Mouse (Mus musculus) kidney, embryonic 15.5 days (tissue): Measurements from ENCODE around the gene Glis1. TPM values are rescaled to one million over a fixed set of nuclear protein-coding genes. Genes with fewer than 3 reads are reported as not detected.

Source experiments
- ATAC-seq: fragments of 200-750 bp; cut with Nextera tagmentation; replicated peaks from 2 replicates; pipeline ENCODE4 v1.8.0; 2017; ENCODE audit warnings: moderate TSS enrichment; ENCODE audit not compliant: low FRiP score
- H3K27ac ChIP-seq: fragments of 300-500 bp; sonication (generic); 2 replicates; pipeline ENCODE4 v1.5.1; 2015; ENCODE audit warnings: mild to moderate bottlenecking, inconsistent platforms
- H3K27me3 ChIP-seq: fragments of 300-500 bp; sonication (generic); 2 replicates; pipeline ENCODE4 v1.6.1; 2015; ENCODE audit warnings: inconsistent platforms
- H3K36me3 ChIP-seq: fragments of 300-500 bp; sonication (generic); 2 replicates; pipeline ENCODE4 v1.6.1; 2015; ENCODE audit warnings: inconsistent platforms
- H3K4me1 ChIP-seq: fragments of 300-500 bp; sonication (generic); 2 replicates; pipeline ENCODE4 v1.6.1; 2015; ENCODE audit warnings: inconsistent platforms
- H3K4me2 ChIP-seq: fragments of 300-500 bp; sonication (generic); 2 replicates; pipeline ENCODE4 v1.6.1; 2015; ENCODE audit warnings: moderate library complexity, mild to moderate bottlenecking, inconsistent platforms
- H3K4me3 ChIP-seq: fragments of 300-500 bp; sonication (generic); replicated peaks from 2 replicates; pipeline ENCODE4 v1.5.1; 2015; ENCODE audit warnings: mild to moderate bottlenecking, inconsistent platforms
- H3K9ac ChIP-seq: fragments of 300-500 bp; sonication (generic); 2 replicates; pipeline ENCODE4 v1.6.1; 2015; ENCODE audit warnings: mild to moderate bottlenecking, inconsistent platforms
- H3K9me3 ChIP-seq: fragments of 300-500 bp; sonication (generic); replicated peaks from 2 replicates; pipeline ENCODE4 v1.6.1; 2016; ENCODE audit warnings: inconsistent platforms
- WGBS: fragments of 180-500 bp; shearing (Covaris S2); methylation state at CpG from one replicate; pipeline ENCODE4 v1.1.7; 2015; ENCODE audit warnings: mixed read lengths; 5-methylcytosine and 5-hydroxymethylcytosine counted together
- polyA plus RNA-seq: library from polyadenylated mRNA; unstranded; fragments of >200 nt; fragmentation: Nextera tagmentation; extraction: Ambion mirVana; gene quantifications from 2 replicates; pipeline ENCODE4 v1.2.1, GENCODE M21; 2015

Gene Glis1
- polyA plus RNA-seq = 5.0 and 6.4 TPM in 2 replicates

GRCm38 (mm10) chr4:107434356-107435237, at the start of gene Glis1:
Glis1 (plus strand) TSS chr4:107434591.
- ATAC-seq = peak; percentile 93
- Histone ChIP-seq H3K27ac (no peak within 1 kb of the TSS), H3K36me3 (no peaks in the 10 kb centered on the region), H3K4me1 (peaks cover 43% of the 10 kb centered on the region), H3K4me2 (peak within 1 kb of the TSS; percentile 89), H3K4me3 (peak within 1 kb of the TSS; percentile 64), H3K9ac (peak within 1 kb of the TSS; percentile 52), H3K27me3 (peaks cover 84% of the 10 kb centered on the region), H3K9me3 (no peaks in the 10 kb centered on the region)
- WGBS = under 1% methylated on average over 93 of the region's 112 CpGs

GRCm38 (mm10) chr4:107387038-107387437, 47.4 kb upstream of the Glis1 start:
- Histone ChIP-seq H3K36me3 (peaks cover 91% of the 10 kb centered on the region), H3K4me1 (no peaks in the 10 kb centered on the region), H3K27ac (no peak overlapping the region), H3K4me2 (no peak overlapping the region), H3K9me3 (no peaks in the 10 kb centered on the region), H3K9ac (no peak overlapping the region), H3K27me3 (no peaks in the 10 kb centered on the region), H3K4me3 (no peak overlapping the region)
- WGBS = 96% methylated on average over 4 of the region's 4 CpGs
- no peak for ATAC-seq

DNA sequence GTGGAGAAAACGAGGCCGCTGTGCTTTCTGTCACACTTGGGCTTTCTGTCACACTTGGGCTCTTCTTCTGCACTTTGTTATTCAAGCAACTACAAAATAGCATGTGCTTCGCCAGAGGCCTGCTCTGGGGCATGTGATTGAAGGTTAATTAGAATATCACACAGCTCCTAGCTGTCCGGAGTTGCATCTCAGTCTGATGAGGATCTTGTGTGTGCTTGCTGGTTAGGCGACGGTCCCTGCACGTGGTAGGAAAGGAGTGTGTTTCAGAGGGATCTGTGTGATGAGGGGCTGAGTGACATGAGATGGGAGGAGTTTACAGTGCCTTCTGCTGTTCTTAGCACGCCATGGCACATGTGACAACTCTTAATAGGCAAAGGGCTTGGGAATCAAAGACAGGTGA, 46.9 kb upstream of the Glis1 start:
- 95% methylated on average over 8 of the region's 8 CpGs for WGBS
- Histone ChIP-seq H3K4me1 (no peaks in the 10 kb centered on the region), H3K9ac (no peak overlapping the region), H3K27ac (no peak overlapping the region), H3K27me3 (no peaks in the 10 kb centered on the region), H3K36me3 (peaks cover 92% of the 10 kb centered on the region), H3K4me2 (no peak overlapping the region), H3K4me3 (no peak overlapping the region), H3K9me3 (no peaks in the 10 kb centered on the region)
- ATAC-seq = no peak

DNA sequence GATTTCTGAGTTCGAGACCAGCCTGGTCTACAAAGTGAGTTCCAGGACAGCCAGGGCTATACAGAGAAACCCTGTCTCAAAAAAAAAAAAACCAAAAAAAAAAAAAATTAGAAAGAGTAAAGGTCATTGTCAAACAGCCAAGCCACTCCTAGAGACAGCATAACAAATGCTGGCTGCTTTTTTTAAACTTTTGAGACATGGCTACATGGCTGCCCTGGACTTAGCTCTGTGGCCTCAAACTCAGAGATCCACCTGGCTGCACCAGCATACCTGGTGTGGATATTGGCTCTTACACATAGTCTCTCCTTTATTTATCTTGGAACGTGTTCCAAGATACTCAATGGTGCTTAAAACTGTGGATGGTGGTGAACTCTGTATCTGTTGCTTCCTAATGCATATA, 46.1 kb upstream of the Glis1 start:
- no peak overlapping the region for H3K4me3 ChIP-seq
- no peaks in the 10 kb centered on the region for H3K9me3 ChIP-seq
- H3K27me3 ChIP-seq = no peaks in the 10 kb centered on the region
- no peak overlapping the region for H3K9ac ChIP-seq
- no peaks in the 10 kb centered on the region for H3K4me1 ChIP-seq
- no peak overlapping the region for H3K4me2 ChIP-seq
- no peak overlapping the region for H3K27ac ChIP-seq
- WGBS = 88% methylated on average over 2 of the region's 2 CpGs
- peaks cover 92% of the 10 kb centered on the region for H3K36me3 ChIP-seq
- no peak for ATAC-seq

- H3K4me1 ChIP-seq = no peaks in the 10 kb centered on the region
- no peak overlapping the region for H3K27ac ChIP-seq
- H3K36me3 ChIP-seq = peaks cover 97% of the 10 kb centered on the region
- H3K9me3 ChIP-seq = no peaks in the 10 kb centered on the region
- H3K4me2 ChIP-seq = no peak overlapping the region
- no peaks in the 10 kb centered on the region for H3K27me3 ChIP-seq
- no peak for ATAC-seq
- no peak overlapping the region for H3K9ac ChIP-seq
- H3K4me3 ChIP-seq = no peak overlapping the region
- 93% methylated on average over 3 of the region's 3 CpGs for WGBS
Observed at GRCm38 (mm10) chr4:107389345-107389744, 45.0 kb upstream of the Glis1 start.

- ATAC-seq = no peak
- Histone ChIP-seq H3K27me3 (no peaks in the 10 kb centered on the region), H3K4me2 (no peak overlapping the region), H3K4me3 (no peak overlapping the region), H3K4me1 (no peaks in the 10 kb centered on the region), H3K36me3 (peaks cover 97% of the 10 kb centered on the region), H3K9me3 (no peaks in the 10 kb centered on the region), H3K27ac (no peak overlapping the region), H3K9ac (no peak overlapping the region)
- 50% methylated on average over 2 of the region's 2 CpGs for WGBS
Observed at GRCm38 (mm10) chr4:107393771-107394170, 40.6 kb upstream of the Glis1 start.

GRCm38 (mm10) chr4:107420202-107420601, 14.2 kb upstream of the Glis1 start:
- Histone ChIP-seq H3K9ac (no peak overlapping the region), H3K9me3 (no peaks in the 10 kb centered on the region), H3K4me3 (no peak overlapping the region), H3K4me1 (peaks cover 7% of the 10 kb centered on the region), H3K27me3 (peaks cover 12% of the 10 kb centered on the region; the same call in 1 of the 2 replicates), H3K27ac (no peak overlapping the region), H3K36me3 (peaks cover 22% of the 10 kb centered on the region), H3K4me2 (no peak overlapping the region)
- WGBS = 71% methylated on average over 4 of the region's 4 CpGs
- no peak for ATAC-seq

GRCm38 (mm10) chr4:107421711-107422110, 12.7 kb upstream of the Glis1 start:
- Histone ChIP-seq H3K9me3 (no peaks in the 10 kb centered on the region), H3K27me3 (peaks cover 14% of the 10 kb centered on the region), H3K36me3 (peaks cover 11% of the 10 kb centered on the region), H3K9ac (no peak overlapping the region), H3K4me2 (peak overlapping the region; percentile 51), H3K4me1 (peaks cover 7% of the 10 kb centered on the region), H3K4me3 (peak overlapping the region; percentile 12; the same call in 1 of the 2 replicates), H3K27ac (no peak overlapping the region)
- ATAC-seq = no peak
- WGBS = 6% methylated on average over 14 of the region's 14 CpGs

GRCm38 (mm10) chr4:107422176-107422575, 12.2 kb upstream of the Glis1 start:
- no peak for ATAC-seq
- Histone ChIP-seq H3K27me3 (peaks cover 16% of the 10 kb centered on the region), H3K9ac (no peak overlapping the region), H3K9me3 (no peaks in the 10 kb centered on the region), H3K4me1 (peaks cover 7% of the 10 kb centered on the region), H3K27ac (no peak overlapping the region), H3K4me2 (no peak overlapping the region; the same call in 1 of the 2 replicates), H3K4me3 (no peak overlapping the region), H3K36me3 (peaks cover 11% of the 10 kb centered on the region)
- WGBS = 21% methylated on average over 6 of the region's 6 CpGs

- H3K27ac ChIP-seq = no peak overlapping the region
- H3K4me3 ChIP-seq = no peak overlapping the region
- WGBS = 93% methylated on average over 12 of the region's 12 CpGs
Observed at GRCm38 (mm10) chr4:107425616-107426015, 8.8 kb upstream of the Glis1 start.

DNA sequence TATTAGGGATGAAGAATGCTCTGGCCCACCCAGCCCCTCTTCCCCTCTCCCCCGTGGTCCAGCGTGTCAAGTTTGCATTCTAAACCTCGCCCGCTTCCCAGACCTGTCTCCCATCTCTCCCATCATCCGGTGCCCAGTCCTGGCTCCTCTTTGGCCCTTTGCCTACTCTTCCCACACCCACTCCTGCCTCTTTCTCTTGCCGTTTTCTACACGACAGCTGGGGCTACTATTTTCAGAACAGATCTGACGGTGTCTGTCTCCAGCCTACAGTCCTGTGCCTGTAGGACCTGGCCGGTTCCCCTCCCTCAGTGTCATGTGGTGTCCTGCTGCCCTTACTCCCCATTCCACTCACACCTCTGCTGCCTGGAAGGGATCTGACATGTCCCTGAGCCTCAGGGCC, 7.8 kb upstream of the Glis1 start:
- Histone ChIP-seq H3K4me2 (no peak overlapping the region), H3K27me3 (peaks cover 16% of the 10 kb centered on the region), H3K4me3 (no peak overlapping the region), H3K9ac (no peak overlapping the region), H3K4me1 (peaks cover 1% of the 10 kb centered on the region), H3K9me3 (no peaks in the 10 kb centered on the region), H3K27ac (no peak overlapping the region), H3K36me3 (no peaks in the 10 kb centered on the region)
- no peak for ATAC-seq
- WGBS = 84% methylated on average over 9 of the region's 9 CpGs

More at GRCm38 (mm10) chr4:107425616-107426015, 8.8 kb upstream of the Glis1 start:
- Histone ChIP-seq H3K36me3 (no peaks in the 10 kb centered on the region), H3K9ac (no peak overlapping the region), H3K9me3 (no peaks in the 10 kb centered on the region), H3K4me2 (no peak overlapping the region), H3K4me1 (peaks cover 7% of the 10 kb centered on the region), H3K27me3 (peaks cover 20% of the 10 kb centered on the region)
- no peak for ATAC-seq

DNA sequence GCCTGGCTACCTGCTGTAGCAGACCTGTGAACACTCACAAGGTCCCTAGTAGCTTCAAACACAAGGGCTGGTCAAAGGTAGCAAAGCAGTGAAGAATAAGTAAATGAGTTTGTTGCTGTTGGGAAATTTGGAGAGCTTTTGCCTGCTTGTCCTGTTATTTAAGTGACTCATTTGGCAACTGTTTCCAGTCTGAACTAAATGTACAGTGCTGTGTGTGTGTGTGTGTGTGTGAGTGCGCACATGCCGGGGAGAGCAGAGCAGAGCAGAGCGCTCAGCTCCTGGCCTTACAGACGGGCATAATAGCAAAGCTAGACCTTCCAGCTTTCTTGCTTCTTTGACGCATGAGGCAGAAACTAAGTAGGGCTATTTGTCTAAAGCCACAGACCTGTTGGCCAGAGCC, 1.7 kb upstream of the Glis1 start:
- no peak for ATAC-seq

More for the DNA sequence above, 1.7 kb upstream of the Glis1 start:
- Histone ChIP-seq H3K9ac (no peak overlapping the region), H3K4me2 (no peak overlapping the region), H3K4me1 (peaks cover 29% of the 10 kb centered on the region), H3K4me3 (no peak overlapping the region), H3K9me3 (no peaks in the 10 kb centered on the region), H3K27ac (no peak overlapping the region), H3K36me3 (no peaks in the 10 kb centered on the region), H3K27me3 (peaks cover 65% of the 10 kb centered on the region)
- 82% methylated on average over 5 of the region's 5 CpGs for WGBS
